Mouse (Mus musculus) lung, adult 2 months (tissue): ENCODE measurements at regions not wholly inside any gene's neighbourhood (a gene's known extent, or its start where the extent isn't known, plus 50 kb on each side); places are given as distances from the start of the nearest gene placed in this dataset.

Source experiments
- DNase-seq: peaks from one replicate; pipeline ENCODE4 v3.0.0; 2022
- H3K4me1 ChIP-seq: fragments of 200-500 bp; 2 replicates; pipeline ENCODE4 v1.6.1; 2011; ENCODE audit warnings: low read length; ENCODE audit not compliant: control insufficient read depth, insufficient read depth
- H3K4me3 ChIP-seq: fragments of 200-500 bp; replicated peaks from 2 replicates; pipeline ENCODE3; 2011; ENCODE audit warnings: low read depth, mild to moderate bottlenecking, control low read depth, low read length; ENCODE audit errors: extremely low read depth
- CTCF ChIP-seq: fragments of 200-500 bp; IDR thresholded peaks from 2 replicates; pipeline ENCODE4 v1.5.1; 2011; ENCODE audit warnings: mild to moderate bottlenecking, low read length, control low read depth; ENCODE audit not compliant: insufficient read depth
- POLR2A ChIP-seq: fragments of 200-500 bp; IDR thresholded peaks from 2 replicates; pipeline ENCODE4 v1.6.1; 2011; ENCODE audit warnings: low read depth, mild to moderate bottlenecking, control low read depth, low read length, borderline replicate concordance; ENCODE audit errors: extremely low read depth
- WGBS: fragments of 180-500 bp; shearing (Covaris S2); methylation state at CpG from one replicate; pipeline ENCODE4 v1.1.7; 2018; 5-methylcytosine and 5-hydroxymethylcytosine counted together

DNA sequence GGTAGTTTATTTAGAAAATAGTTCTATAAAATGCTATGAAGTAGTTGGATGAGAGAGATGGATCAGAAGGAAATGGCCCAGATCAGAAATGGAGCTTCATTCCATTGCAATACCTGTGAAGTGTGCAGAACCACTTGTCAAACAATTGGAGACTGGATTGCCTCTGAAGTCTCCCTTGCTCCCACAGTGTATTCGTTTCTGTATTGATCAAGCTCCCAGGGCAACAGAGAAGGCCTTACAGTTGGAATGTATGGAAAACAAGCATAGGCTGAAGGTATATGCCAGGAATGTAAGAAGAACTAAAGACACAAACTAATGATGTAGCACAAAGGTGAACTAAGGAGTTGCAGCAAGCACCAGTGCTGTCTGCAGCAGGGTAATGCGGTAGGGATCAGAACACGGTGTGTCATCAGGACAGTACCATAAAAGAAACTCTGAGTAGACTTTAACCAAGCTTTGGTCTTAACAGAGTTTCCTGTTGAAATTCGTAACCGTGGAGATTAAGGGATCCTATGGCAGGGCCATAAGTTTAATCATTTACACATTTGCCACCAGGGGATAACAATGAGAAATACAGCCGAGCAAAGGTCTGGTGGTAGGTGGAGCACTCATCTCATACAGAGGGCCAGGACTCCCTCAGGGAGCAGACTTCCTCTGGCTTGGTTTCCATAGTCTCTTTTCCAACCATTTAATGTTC, 732.9 kb upstream of the 2610301B20Rik start:
- no peak for DNase-seq
- WGBS = 74% methylated on average over 6 of the region's 6 CpGs
- no peak overlapping the region for H3K4me3 ChIP-seq
- TF ChIP-seq POLR2A = no peak
- no peak for TF ChIP-seq CTCF
- no peaks in the 10 kb centered on the region for H3K4me1 ChIP-seq

DNA sequence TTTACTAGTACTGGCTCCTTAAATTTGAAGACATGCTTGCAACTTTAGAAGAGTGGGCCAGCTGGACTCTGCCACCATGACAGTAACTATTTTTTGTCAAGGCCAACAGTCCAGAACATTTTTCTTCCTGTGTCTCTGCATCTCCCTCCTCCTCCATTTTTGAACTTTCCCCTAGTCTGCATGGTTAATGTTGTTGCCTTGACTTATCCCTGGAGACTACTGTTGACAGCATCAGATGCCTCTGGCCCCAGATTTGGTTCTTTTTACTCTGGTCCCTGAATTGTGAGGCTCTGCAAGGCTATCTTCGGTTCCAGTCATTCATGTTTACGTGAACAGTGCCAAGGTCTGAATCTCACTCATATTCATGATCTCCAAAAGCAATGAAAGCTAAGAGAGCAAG, 724.4 kb upstream of the 2610301B20Rik start:
- Histone ChIP-seq H3K4me3 (no peak overlapping the region), H3K4me1 (no peaks in the 10 kb centered on the region)
- no peak for DNase-seq
- TF ChIP-seq CTCF (no peak), POLR2A (no peak)
- WGBS = 51% methylated on average over 2 of the region's 2 CpGs

DNA sequence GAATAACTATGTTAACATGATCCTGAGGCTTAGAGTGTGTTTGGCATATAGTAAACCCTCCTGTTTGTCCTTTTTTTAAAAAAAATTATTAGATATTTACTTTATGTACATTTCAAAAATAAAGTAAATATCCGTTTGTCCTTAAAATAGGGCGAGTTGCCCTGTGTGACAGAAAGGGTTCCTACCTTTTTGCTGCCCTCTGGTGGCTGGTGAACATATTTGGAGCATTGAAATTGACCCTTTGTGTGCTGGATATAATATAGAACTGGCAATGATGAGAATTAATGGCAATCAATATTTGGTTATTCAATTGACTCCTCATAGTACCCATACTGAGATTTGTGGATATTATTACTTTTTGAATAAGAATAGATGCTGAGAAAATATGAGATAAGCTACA, 723.8 kb upstream of the 2610301B20Rik start:
- no peak for DNase-seq
- WGBS = 8% methylated on average over 2 of the region's 2 CpGs
- H3K4me1 ChIP-seq = no peaks in the 10 kb centered on the region
- TF ChIP-seq CTCF (peak; percentile 28; the same call in 1 of the 2 replicates), POLR2A (no peak)
- H3K4me3 ChIP-seq = no peak overlapping the region

DNA sequence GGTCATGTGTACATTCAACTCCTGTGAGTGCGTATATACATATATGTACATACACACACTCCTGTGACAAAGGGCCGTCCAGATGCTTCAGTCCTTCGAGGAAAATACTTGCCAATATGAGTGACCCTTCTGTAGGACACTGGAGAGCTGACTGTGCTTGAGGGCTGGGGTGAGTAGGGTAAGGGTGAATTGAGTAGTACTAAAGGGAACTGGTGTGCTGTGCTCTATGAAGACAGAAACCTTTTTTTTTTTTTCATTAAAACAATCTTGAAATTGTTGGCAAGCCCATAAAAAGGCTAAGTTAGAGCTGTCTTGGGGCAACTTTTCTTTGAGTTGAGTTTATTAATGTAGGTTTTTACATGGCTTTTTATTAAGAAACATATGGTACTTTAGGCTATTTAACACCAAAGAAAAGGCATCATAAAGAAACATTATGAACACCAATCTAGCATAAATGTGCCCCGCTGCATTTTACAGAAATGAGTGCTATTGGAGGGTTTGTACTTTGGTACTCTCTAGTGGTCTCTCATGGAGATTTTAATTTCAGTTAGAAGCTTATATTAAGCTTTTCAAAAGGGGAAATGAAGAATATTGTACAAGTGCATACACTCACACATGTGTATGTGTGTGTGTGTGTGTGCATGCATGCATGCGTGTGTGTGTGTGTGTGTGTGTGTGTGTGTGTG, 718.5 kb upstream of the 2610301B20Rik start:
- Histone ChIP-seq H3K4me3 (no peak overlapping the region), H3K4me1 (no peaks in the 10 kb centered on the region)
- TF ChIP-seq POLR2A (no peak), CTCF (no peak)
- 79% methylated on average over 5 of the region's 5 CpGs for WGBS
- DNase-seq = no peak

DNA sequence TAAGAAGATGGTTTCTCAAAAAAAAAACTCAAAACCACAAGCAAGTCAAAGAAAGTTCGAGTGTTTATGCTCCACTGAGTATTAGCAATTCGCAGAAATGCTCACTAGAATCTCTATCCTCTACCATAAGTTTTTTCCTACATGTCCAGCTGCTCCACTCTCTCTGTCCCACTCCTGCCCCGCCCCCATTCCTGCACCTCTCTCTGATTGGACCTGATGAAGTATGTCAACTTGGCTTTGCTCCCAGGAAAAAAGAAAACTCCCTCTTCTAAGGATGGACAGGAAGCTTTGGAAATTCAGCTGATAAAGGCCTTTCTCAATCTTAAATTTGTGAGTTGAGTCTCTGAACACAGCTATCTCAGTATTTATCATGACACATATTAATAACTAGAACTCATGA, 684.4 kb upstream of the 2610301B20Rik start:
- no peak for DNase-seq
- 51% methylated on average over 3 of the region's 3 CpGs for WGBS
- no peak overlapping the region for H3K4me3 ChIP-seq
- no peaks in the 10 kb centered on the region for H3K4me1 ChIP-seq
- TF ChIP-seq POLR2A (no peak), CTCF (no peak)

DNA sequence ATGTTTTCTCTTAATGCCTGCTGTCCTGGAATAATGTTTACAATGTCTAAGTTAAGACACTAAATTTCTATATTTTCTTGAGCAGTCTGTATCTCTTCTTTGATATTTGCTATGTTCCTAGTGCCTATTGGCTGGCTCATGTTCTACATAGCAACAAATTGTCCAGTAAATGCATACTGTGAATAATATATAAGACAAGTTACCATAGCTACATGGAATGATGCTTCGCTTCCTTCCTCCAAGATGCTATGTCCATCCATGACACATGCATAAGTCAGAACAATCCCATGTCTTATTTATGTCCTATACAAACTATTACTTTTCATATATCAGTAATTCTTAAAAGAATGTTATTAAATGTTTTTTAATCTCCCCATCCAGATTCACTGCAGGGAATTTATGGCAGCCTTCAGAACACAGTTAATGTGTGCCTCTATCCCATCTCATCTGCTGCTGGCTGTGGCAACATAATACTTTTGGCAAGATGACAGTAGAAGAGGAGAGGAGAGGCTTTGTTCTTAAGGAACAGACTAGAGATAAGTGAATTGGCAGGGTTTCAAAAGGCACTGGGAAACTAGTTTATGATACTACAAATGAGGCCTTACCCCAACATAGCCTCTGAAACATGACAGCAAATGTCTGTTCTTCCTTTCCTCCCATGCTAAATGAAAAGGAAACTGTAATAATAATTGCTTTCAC, 676.9 kb upstream of the 2610301B20Rik start:
- 93% methylated on average over 1 of the region's 1 CpGs for WGBS
- TF ChIP-seq POLR2A = no peak
- TF ChIP-seq CTCF = no peak
- Histone ChIP-seq H3K4me1 (no peaks in the 10 kb centered on the region), H3K4me3 (no peak overlapping the region)
- no peak for DNase-seq

DNA sequence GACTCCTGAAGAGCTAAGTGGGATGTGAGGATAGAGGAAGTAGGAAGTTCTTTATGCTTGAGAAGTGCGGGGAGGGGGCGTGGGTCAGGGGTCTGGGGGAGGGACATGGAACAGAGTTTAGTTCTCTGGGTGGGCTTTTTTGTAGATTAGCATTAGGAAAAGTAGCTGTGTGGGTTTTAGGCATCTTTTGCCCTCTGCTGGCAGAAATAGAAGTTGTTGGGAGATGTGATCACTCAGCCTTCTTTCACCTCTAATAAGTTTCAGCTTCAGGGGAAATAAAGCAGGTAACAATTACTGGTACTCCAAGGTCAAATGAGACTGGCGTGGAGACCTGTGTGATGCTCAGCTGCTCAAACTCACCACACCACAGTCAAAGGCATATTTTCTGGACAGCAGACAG, 672.5 kb upstream of the 2610301B20Rik start:
- Histone ChIP-seq H3K4me3 (no peak overlapping the region), H3K4me1 (no peaks in the 10 kb centered on the region)
- 45% methylated on average over 3 of the region's 3 CpGs for WGBS
- DNase-seq = no peak
- no peak for TF ChIP-seq CTCF
- TF ChIP-seq POLR2A = no peak

DNA sequence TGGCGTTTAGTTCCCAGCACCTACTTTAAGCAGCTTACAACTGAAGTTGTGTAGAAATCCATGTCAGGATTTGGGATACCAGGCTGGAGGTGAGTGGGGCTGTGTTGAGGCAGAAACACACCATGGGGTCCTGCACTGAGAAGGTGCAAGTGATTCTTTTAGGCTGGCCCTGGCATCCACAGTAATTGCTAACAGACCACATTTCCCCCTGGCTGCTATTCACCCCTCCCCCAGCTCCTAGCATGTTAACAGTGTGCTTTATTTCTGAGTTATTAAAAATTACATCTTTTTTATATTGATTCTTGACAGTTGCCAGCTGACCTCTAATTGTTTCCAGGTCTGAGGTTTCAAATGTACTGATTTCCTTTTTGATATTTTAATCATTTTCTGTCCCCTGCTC, 670.1 kb upstream of the 2610301B20Rik start:
- no peaks in the 10 kb centered on the region for H3K4me1 ChIP-seq
- WGBS = 87% methylated on average over 1 of the region's 1 CpGs
- DNase-seq = no peak
- no peak for TF ChIP-seq POLR2A
- H3K4me3 ChIP-seq = no peak overlapping the region

DNA sequence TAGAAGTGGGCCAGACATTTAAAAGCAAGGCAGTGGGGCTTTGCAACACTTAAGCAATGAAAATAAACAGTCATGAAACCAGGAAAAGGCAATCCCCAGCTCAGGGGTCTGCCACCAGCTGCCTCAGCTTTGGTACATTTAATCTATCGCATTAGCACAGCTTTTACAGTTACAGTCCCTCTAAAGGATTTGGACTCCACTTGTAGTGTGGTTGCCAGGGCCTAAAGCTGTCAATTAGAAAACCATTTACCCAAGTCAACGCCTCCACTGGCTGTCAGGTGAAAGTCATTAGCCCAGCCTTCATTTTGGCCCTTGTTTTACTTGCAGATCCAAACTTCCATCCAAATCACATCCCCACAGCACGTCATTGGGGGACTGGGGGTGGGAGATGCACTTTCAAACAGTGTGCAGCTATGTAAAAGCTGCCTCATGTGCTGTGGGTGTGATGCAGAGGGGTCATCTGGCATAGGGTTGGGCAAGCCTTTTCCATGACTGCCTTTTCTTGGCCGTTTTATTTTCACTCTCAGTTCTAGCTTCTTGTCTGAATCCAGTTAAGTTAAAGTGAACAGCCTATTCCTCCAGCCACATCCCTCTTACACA, 664.9 kb upstream of the 2610301B20Rik start:
- DNase-seq = no peak
- Histone ChIP-seq H3K4me3 (no peak overlapping the region), H3K4me1 (no peaks in the 10 kb centered on the region)
- TF ChIP-seq CTCF = no peak
- TF ChIP-seq POLR2A = no peak
- 49% methylated on average over 4 of the region's 4 CpGs for WGBS
